Mouse (Mus musculus): ENCODE data around the gene Ccna2. TPM values are rescaled to one million over a fixed set of nuclear protein-coding genes. Genes with fewer than 3 reads are reported as not detected.
"Not testable (repeated sequence)": the region's sequence is repeated elsewhere in the genome, so short reads cannot be mapped to it uniquely, and the experiment has no call there.

Gene Ccna2
- 90.1 and 101 TPM in 2 replicates for polyA plus RNA-seq (2015; fragmentation: Nextera tagmentation; extraction: Ambion mirVana)

- peak within 1 kb of the TSS; percentile 85 for H3K4me2 ChIP-seq (replicated peaks)
- no peaks in the 10 kb centered on the region for H3K9me3 ChIP-seq
- under 1% methylated on average over 60 of the region's 60 CpGs for WGBS
- H3K36me3 ChIP-seq: peaks cover 25% of the 10 kb centered on the region
- peak within 1 kb of the TSS; percentile 63 for H3K9ac ChIP-seq (replicated peaks)
- H3K4me1 ChIP-seq: peaks cover 26% of the 10 kb centered on the region
- H3K27ac ChIP-seq (replicated peaks): peak within 1 kb of the TSS; percentile 93
- H3K4me3 ChIP-seq: peak within 1 kb of the TSS; percentile 63
- no peaks in the 10 kb centered on the region for H3K27me3 ChIP-seq
- peak; percentile 100 for ATAC-seq (replicated peaks)
These were observed at the start of gene Ccna2 for GRCm38 (mm10) chr3:36571827-36572378. Gene Ccna2 (minus strand): TSS chr3:36572150.

GRCm38 (mm10) chr3:36618181-36618580, 46.2 kb upstream of the Ccna2 start:
- Histone ChIP-seq H3K27ac (replicated peaks) (no peak overlapping the region), H3K9me3 (no peaks in the 10 kb centered on the region), H3K36me3 (no peaks in the 10 kb centered on the region), H3K9ac (replicated peaks) (no peak overlapping the region), H3K4me2 (replicated peaks) (no peak overlapping the region), H3K4me3 (no peak overlapping the region), H3K4me1 (peaks cover 4% of the 10 kb centered on the region; the same call in 1 of the 2 replicates), H3K27me3 (no peaks in the 10 kb centered on the region)
- WGBS: 73% methylated on average over 7 of the region's 7 CpGs
- ATAC-seq (replicated peaks): no peak

GRCm38 (mm10) chr3:36613908-36614255, 41.9 kb upstream of the Ccna2 start:
- ATAC-seq (replicated peaks): no peak
- 62% methylated on average over 5 of the region's 5 CpGs for WGBS
- peak overlapping the region; percentile 90; the same call in 1 of the 2 replicates for H3K9ac ChIP-seq (replicated peaks)
- peak overlapping the region; percentile 61 for H3K4me2 ChIP-seq (replicated peaks)
- peaks cover 10% of the 10 kb centered on the region for H3K4me1 ChIP-seq
- no peaks in the 10 kb centered on the region for H3K36me3 ChIP-seq
- H3K4me3 ChIP-seq: peak overlapping the region; percentile 76
- no peaks in the 10 kb centered on the region for H3K27me3 ChIP-seq
- H3K27ac ChIP-seq (replicated peaks): no peak overlapping the region
- no peaks in the 10 kb centered on the region for H3K9me3 ChIP-seq

GRCm38 (mm10) chr3:36613202-36613907, 41.4 kb upstream of the Ccna2 start, which contains the start of gene Bbs7:
Gene Bbs7 (minus strand): TSS chr3:36613477.
- Histone ChIP-seq H3K9me3 (no peaks in the 10 kb centered on the region), H3K27me3 (no peaks in the 10 kb centered on the region), H3K4me2 (replicated peaks) (peak within 1 kb of the TSS; percentile 61), H3K4me1 (peaks cover 10% of the 10 kb centered on the region), H3K4me3 (peak within 1 kb of the TSS; percentile 76), H3K27ac (replicated peaks) (peak within 1 kb of the TSS; percentile 76), H3K9ac (replicated peaks) (peak within 1 kb of the TSS; percentile 90), H3K36me3 (no peaks in the 10 kb centered on the region)
- ATAC-seq (replicated peaks): peak; percentile 99
- WGBS: 4% methylated on average over 38 of the region's 38 CpGs

- 3% methylated on average over 6 of the region's 6 CpGs for WGBS
- Histone ChIP-seq H3K27ac (replicated peaks) (peak overlapping the region; percentile 76), H3K9me3 (no peaks in the 10 kb centered on the region), H3K9ac (replicated peaks) (peak overlapping the region; percentile 90), H3K4me2 (replicated peaks) (peak overlapping the region; percentile 61), H3K36me3 (no peaks in the 10 kb centered on the region), H3K4me1 (peaks cover 10% of the 10 kb centered on the region), H3K4me3 (peak overlapping the region; percentile 76), H3K27me3 (no peaks in the 10 kb centered on the region)
- peak; percentile 59 for ATAC-seq (replicated peaks)
These were observed 40.7 kb upstream of the Ccna2 start for GRCm38 (mm10) chr3:36612687-36613086.

- WGBS: 84% methylated on average over 7 of the region's 7 CpGs
- H3K27ac ChIP-seq (replicated peaks): no peak overlapping the region
- H3K4me1 ChIP-seq: no peaks in the 10 kb centered on the region
- peaks cover 9% of the 10 kb centered on the region; the same call in 1 of the 2 replicates for H3K36me3 ChIP-seq
- no peaks in the 10 kb centered on the region for H3K27me3 ChIP-seq
- H3K9ac ChIP-seq (replicated peaks): no peak overlapping the region
- H3K4me2 ChIP-seq (replicated peaks): no peak overlapping the region
- H3K4me3 ChIP-seq: no peak overlapping the region
- no peak for ATAC-seq (replicated peaks)
- H3K9me3 ChIP-seq: no peaks in the 10 kb centered on the region
These were observed 34.2 kb upstream of the Ccna2 start for GRCm38 (mm10) chr3:36605894-36606783.

- H3K27me3 ChIP-seq; H3K4me2 ChIP-seq (replicated peaks); H3K9me3 ChIP-seq; H3K27ac ChIP-seq (replicated peaks); ATAC-seq (replicated peaks); H3K9ac ChIP-seq (replicated peaks); H3K4me3 ChIP-seq; H3K4me1 ChIP-seq; H3K36me3 ChIP-seq: not testable (repeated sequence)
- 88% methylated on average over 9 of the region's 9 CpGs for WGBS
These were observed 27.8 kb upstream of the Ccna2 start for GRCm38 (mm10) chr3:36599773-36600172.

- Histone ChIP-seq H3K4me3 (no peak overlapping the region), H3K27ac (replicated peaks) (no peak overlapping the region), H3K4me1 (no peaks in the 10 kb centered on the region), H3K27me3 (no peaks in the 10 kb centered on the region), H3K9ac (replicated peaks) (no peak overlapping the region), H3K9me3 (no peaks in the 10 kb centered on the region), H3K36me3 (peaks cover 8% of the 10 kb centered on the region), H3K4me2 (replicated peaks) (no peak overlapping the region)
- 69% methylated on average over 3 of the region's 3 CpGs for WGBS
- no peak for ATAC-seq (replicated peaks)
These were observed 26.9 kb upstream of the Ccna2 start for GRCm38 (mm10) chr3:36598811-36599210.

GRCm38 (mm10) chr3:36571361-36571826, 556 bp downstream of the Ccna2 start:
- Histone ChIP-seq H3K36me3 (peaks cover 30% of the 10 kb centered on the region), H3K27me3 (no peaks in the 10 kb centered on the region), H3K9me3 (no peaks in the 10 kb centered on the region), H3K4me2 (replicated peaks) (peak overlapping the region; percentile 85), H3K4me1 (peaks cover 26% of the 10 kb centered on the region), H3K4me3 (peak overlapping the region; percentile 63), H3K9ac (replicated peaks) (peak overlapping the region; percentile 48), H3K27ac (replicated peaks) (no peak overlapping the region; the same call in 1 of the 2 replicates)
- 0% methylated on average over 46 of the region's 46 CpGs for WGBS
- peak; percentile 42; the same call in 1 of the 2 replicates for ATAC-seq (replicated peaks)

GRCm38 (mm10) chr3:36569836-36570235, 2.1 kb downstream of the Ccna2 start:
- Histone ChIP-seq H3K4me1 (peaks cover 26% of the 10 kb centered on the region), H3K4me3 (peak overlapping the region; percentile 63), H3K4me2 (replicated peaks) (peak overlapping the region; percentile 85), H3K9me3 (no peaks in the 10 kb centered on the region), H3K9ac (replicated peaks) (no peak overlapping the region), H3K27ac (replicated peaks) (no peak overlapping the region), H3K27me3 (no peaks in the 10 kb centered on the region), H3K36me3 (peaks cover 43% of the 10 kb centered on the region)
- WGBS: 80% methylated on average over 5 of the region's 5 CpGs
- no peak for ATAC-seq (replicated peaks)

GRCm38 (mm10) chr3:36563666-36564065, 8.3 kb downstream of the Ccna2 start:
- peaks cover 89% of the 10 kb centered on the region for H3K36me3 ChIP-seq
- ATAC-seq (replicated peaks): no peak

GRCm38 (mm10) chr3:36559606-36560005, 12.3 kb downstream of the Ccna2 start:
- no peaks in the 10 kb centered on the region for H3K4me1 ChIP-seq

More at GRCm38 (mm10) chr3:36563666-36564065, 8.3 kb downstream of the Ccna2 start:
- Histone ChIP-seq H3K9ac (replicated peaks) (no peak overlapping the region), H3K4me2 (replicated peaks) (no peak overlapping the region), H3K4me3 (no peak overlapping the region), H3K27ac (replicated peaks) (no peak overlapping the region), H3K9me3 (no peaks in the 10 kb centered on the region), H3K4me1 (no peaks in the 10 kb centered on the region), H3K27me3 (no peaks in the 10 kb centered on the region)
- WGBS: 89% methylated on average over 3 of the region's 3 CpGs

More at GRCm38 (mm10) chr3:36559606-36560005, 12.3 kb downstream of the Ccna2 start:
- Histone ChIP-seq H3K4me2 (replicated peaks) (no peak overlapping the region), H3K9me3 (no peaks in the 10 kb centered on the region), H3K36me3 (peaks cover 91% of the 10 kb centered on the region), H3K9ac (replicated peaks) (no peak overlapping the region), H3K4me3 (no peak overlapping the region), H3K27ac (replicated peaks) (no peak overlapping the region), H3K27me3 (no peaks in the 10 kb centered on the region)
- WGBS: 86% methylated on average over 4 of the region's 4 CpGs
- ATAC-seq (replicated peaks): no peak

Measured in forebrain, embryonic 15.5 days (tissue).